8 mouse cellular contexts compared by ENCODE assay signal in genomic region chr4:150465759-150466158, GRCm38 (mm10).
DNase-seq lines count a peak whose midpoint lies in the region; ATAC-seq and TF ChIP-seq lines count a peak whose summit lies in the region.

No protein-coding gene starts in this region.

- H3K27ac ChIP-seq in heart, adult 2 months, result no peak overlapping the region
- no peak overlapping the region for H3K27ac ChIP-seq in cerebellum, adult 2 months (ENCODE audit: insufficient read depth, low read length)

- intact Hi-C loops in heart, adult 2 months (cut with DNase I), result loop anchor here (1.0 to 2.0 kb wide), 2 partner anchors 118 to 209 kb away; no protein-coding TSS in a partner anchor

- peak; percentile 95 for TF ChIP-seq CTCF in heart, adult 2 months (IDR thresholded peaks at IDR 0.05)
- TF ChIP-seq CTCF in G1E (IDR thresholded peaks at IDR 0.05; ENCODE audit: low read depth, low read length), result peak; percentile 49; the same call in 1 of the 2 replicates
- TF ChIP-seq CTCF in cerebellum, adult 2 months (IDR thresholded peaks at IDR 0.05; ENCODE audit: borderline replicate concordance, insufficient read depth, low read depth, low read length), result peak; percentile 81

- TF ChIP-seq EP300 in heart, adult 2 months (IDR thresholded peaks at IDR 0.05; ENCODE audit: insufficient read depth, low read depth, low read length), result peak; percentile 71; the same call in 1 of the 2 replicates

- no peak for ATAC-seq in G1E (ENCODE audit: extremely low read depth, insufficient number of reproducible peaks, low FRiP score, poor library complexity, severe bottlenecking)

- WGBS in heart, adult 2 months, result 46% methylated on average over 4 of the region's 4 CpGs
- WGBS in cerebellum, adult 2 months, result 51% methylated on average over 4 of the region's 4 CpGs

- DNase-seq in heart, adult 2 months, result peak; percentile 63 to 69
- no peak for DNase-seq in heart, adult 11 months
- no peak for DNase-seq in G1E (ENCODE audit: low spot score)
- peak; percentile 72 to 74 for DNase-seq in cerebellum, adult 2 months
- peak; percentile 35 to 59 for DNase-seq in gastrocnemius, postnatal 4 days (ENCODE audit: low spot score in 2 of 2)
- DNase-seq in layer of hippocampus, postnatal 14 days (ENCODE audit: low spot score in 2 of 2), result peak; percentile 58 to 83
- peak; percentile 82 for DNase-seq in splenic B cell, adult 2 months (ENCODE audit: low read depth, low spot score)

- H3K36me3 ChIP-seq in heart, adult 2 months (ENCODE audit: control insufficient read depth, insufficient read depth, low read length), result peaks cover 5% of the 10 kb centered on the region
- H3K36me3 ChIP-seq in G1E (replicated peaks), result peaks cover 57% of the 10 kb centered on the region
- H3K36me3 ChIP-seq in megakaryocyte, embryonic 14.5 days (replicated peaks; ENCODE audit: low read length), result peaks cover 47% of the 10 kb centered on the region
- peaks cover 3% of the 10 kb centered on the region; the same call in 1 of the 2 replicates for H3K36me3 ChIP-seq in splenic B cell, adult 2 months (ENCODE audit: control insufficient read depth, insufficient read depth, low read length, poor library complexity, severe bottlenecking)

- H3K4me3 ChIP-seq in heart, adult 2 months, result no peak overlapping the region
- no peak overlapping the region for H3K4me3 ChIP-seq in G1E (ENCODE audit: low read depth, low read length)
- no peak overlapping the region for H3K4me3 ChIP-seq in cerebellum, adult 2 months (replicated peaks; ENCODE audit: insufficient read depth, low read depth, low read length)
- peak overlapping the region; percentile 72 for H3K4me3 ChIP-seq in megakaryocyte, embryonic 14.5 days (replicated peaks)

- no peak for TF ChIP-seq POLR2A in heart, adult 2 months (IDR thresholded peaks at IDR 0.05; ENCODE audit: insufficient read depth, low read depth, low read length)
- no peak for TF ChIP-seq POLR2A in cerebellum, adult 2 months (IDR thresholded peaks at IDR 0.05; ENCODE audit: borderline replicate concordance, insufficient read depth, low read length)

- peaks cover 8% of the 10 kb centered on the region for H3K4me1 ChIP-seq in heart, adult 2 months (ENCODE audit: control insufficient read depth, insufficient read depth, low read length)
- peaks cover 80% of the 10 kb centered on the region for H3K4me1 ChIP-seq in G1E (ENCODE audit: insufficient read depth, low read depth, low read length)
- H3K4me1 ChIP-seq in cerebellum, adult 2 months (ENCODE audit: control insufficient read depth, insufficient read depth, low read length), result peaks cover 11% of the 10 kb centered on the region
- peaks cover 93% of the 10 kb centered on the region for H3K4me1 ChIP-seq in megakaryocyte, embryonic 14.5 days

- 0 out of 2 replicates have a peak, but pooled peaks cover 3% of the 10 kb centered on the region for H3K79me2 ChIP-seq in heart, adult 2 months (replicated peaks; ENCODE audit: control insufficient read depth, insufficient read depth, low read length)

- no peak overlapping the region for H3K9ac ChIP-seq in heart, adult 2 months (ENCODE audit: low read depth, low read length)

- no peaks in the 10 kb centered on the region for H3K9me3 ChIP-seq in G1E (replicated peaks)
- H3K9me3 ChIP-seq in megakaryocyte, embryonic 14.5 days, result no peaks in the 10 kb centered on the region

- H3K27me3 ChIP-seq in heart, adult 2 months (ENCODE audit: control insufficient read depth, insufficient read depth, low read length), result no peaks in the 10 kb centered on the region
- H3K27me3 ChIP-seq in G1E (ENCODE audit: insufficient read depth, low read length), result no peaks in the 10 kb centered on the region
- no peaks in the 10 kb centered on the region for H3K27me3 ChIP-seq in cerebellum, adult 2 months (ENCODE audit: control insufficient read depth, insufficient read depth, low read length)
- H3K27me3 ChIP-seq in megakaryocyte, embryonic 14.5 days (replicated peaks), result no peaks in the 10 kb centered on the region
- H3K27me3 ChIP-seq in splenic B cell, adult 2 months (ENCODE audit: control insufficient read depth, insufficient read depth, low read length, poor library complexity, severe bottlenecking), result no peaks in the 10 kb centered on the region

Comparison
In these comparisons a context has a peak if more than half of its experiments do, and no peak if none do; other contexts are left out.
1. DNase-seq: peak in heart, adult 2 months (2 of 2), cerebellum, adult 2 months (2 of 2), gastrocnemius, postnatal 4 days (2 of 2), layer of hippocampus, postnatal 14 days (2 of 2) and splenic B cell, adult 2 months (single experiment); none in heart, adult 11 months (single experiment) and G1E (single experiment).
2. Peak in every context shown above with its lines, with median percentiles within 50 percentile points of each other: CTCF ChIP-seq.